Mouse (Mus musculus): ENCODE results near the gene Stk33. TPM values are rescaled to one million over a fixed set of nuclear protein-coding genes. Genes with fewer than 3 reads are reported as not detected.

Stk33 gene
- polyA plus RNA-seq, 1 experiment from 2014 or later = not detected

DNA sequence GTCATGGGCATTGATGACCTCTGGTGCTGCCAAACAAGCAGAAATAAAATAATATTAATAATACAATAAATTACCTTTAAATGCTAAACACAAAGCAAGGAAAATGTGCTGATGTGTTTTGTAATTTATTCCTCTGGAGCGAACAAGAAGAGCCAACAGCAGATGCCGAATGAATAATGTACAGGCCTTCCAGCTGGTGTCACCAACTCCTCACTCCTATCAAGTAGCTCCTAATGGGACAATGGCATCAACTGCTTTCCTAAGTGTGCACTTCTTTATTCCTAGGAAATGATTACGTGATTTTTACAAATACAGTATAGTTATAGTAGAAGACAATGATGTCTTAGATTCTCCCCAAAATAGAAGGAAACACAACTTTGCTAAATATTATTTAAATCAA is 113.2 kb downstream of the Stk33 start:
- WGBS (ENCODE audit: insufficient replicate concordance) = 56% methylated on average over 3 of the region's 3 CpGs
- H3K36me3 ChIP-seq (ENCODE audit: control insufficient read depth, insufficient read depth) = no peaks in the 10 kb centered on the region
- H3K27ac ChIP-seq (ENCODE audit: low read length) = no peak overlapping the region
- ATAC-seq (ENCODE audit: low read depth) = no peak
- no peak overlapping the region for H3K4me3 ChIP-seq (ENCODE audit: low read depth, low read length)
- H3K4me2 ChIP-seq (ENCODE audit: low read depth, low read length) = no peak overlapping the region
- H3K9ac ChIP-seq (ENCODE audit: low read depth, low read length) = no peak overlapping the region
- no peaks in the 10 kb centered on the region for H3K9me3 ChIP-seq (replicated peaks; ENCODE audit: control insufficient read depth, low read length)
- no peaks in the 10 kb centered on the region for H3K4me1 ChIP-seq (ENCODE audit: control insufficient read depth, low read depth, low read length)
- no peaks in the 10 kb centered on the region for H3K27me3 ChIP-seq (ENCODE audit: control insufficient read depth, insufficient read depth, low read depth, low read length)

DNA sequence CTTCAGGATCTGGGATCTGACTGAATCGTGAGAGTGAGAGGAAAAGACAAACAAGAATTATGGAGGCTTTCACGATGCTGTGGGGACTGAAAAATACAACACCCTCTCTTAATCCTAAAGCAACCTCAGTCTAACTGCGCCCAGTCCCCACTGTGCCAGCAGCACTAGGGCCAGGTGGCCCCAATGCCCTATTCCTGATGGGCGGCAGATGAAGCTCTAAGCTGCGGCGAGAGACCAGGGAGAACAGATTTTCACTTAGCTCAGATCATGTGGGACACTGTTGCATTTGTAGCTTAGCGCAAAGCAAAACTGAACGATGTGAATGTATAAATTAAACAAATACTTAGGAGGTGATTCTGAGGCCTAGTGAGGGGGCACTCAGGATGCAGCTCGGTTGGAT is 113.7 kb downstream of the Stk33 start:
- H3K9me3 ChIP-seq (replicated peaks; ENCODE audit: control insufficient read depth, low read length) = no peaks in the 10 kb centered on the region
- no peak for ATAC-seq (ENCODE audit: low read depth)
- H3K27ac ChIP-seq (ENCODE audit: low read length) = no peak overlapping the region
- WGBS (ENCODE audit: insufficient replicate concordance) = 65% methylated on average over 9 of the region's 9 CpGs
- H3K27me3 ChIP-seq (ENCODE audit: control insufficient read depth, insufficient read depth, low read depth, low read length) = no peaks in the 10 kb centered on the region
- H3K9ac ChIP-seq (ENCODE audit: low read depth, low read length) = no peak overlapping the region
- no peaks in the 10 kb centered on the region for H3K36me3 ChIP-seq (ENCODE audit: control insufficient read depth, insufficient read depth)
- H3K4me2 ChIP-seq (ENCODE audit: low read depth, low read length) = no peak overlapping the region
- H3K4me1 ChIP-seq (ENCODE audit: control insufficient read depth, low read depth, low read length) = no peaks in the 10 kb centered on the region
- H3K4me3 ChIP-seq (ENCODE audit: low read depth, low read length) = no peak overlapping the region

GRCm38 (mm10) chr7:109309506-109309905 is 129.4 kb downstream of the Stk33 start:
- WGBS (ENCODE audit: insufficient replicate concordance) = 60% methylated on average over 2 of the region's 2 CpGs
- Histone ChIP-seq H3K4me2 (ENCODE audit: low read depth, low read length) (no peak overlapping the region), H3K36me3 (ENCODE audit: control insufficient read depth, insufficient read depth) (no peaks in the 10 kb centered on the region), H3K27ac (ENCODE audit: low read length) (no peak overlapping the region), H3K4me1 (ENCODE audit: control insufficient read depth, low read depth, low read length) (no peaks in the 10 kb centered on the region), H3K4me3 (ENCODE audit: low read depth, low read length) (no peak overlapping the region), H3K9ac (ENCODE audit: low read depth, low read length) (no peak overlapping the region), H3K27me3 (ENCODE audit: control insufficient read depth, insufficient read depth, low read depth, low read length) (no peaks in the 10 kb centered on the region), H3K9me3 (replicated peaks; ENCODE audit: control insufficient read depth, low read length) (no peaks in the 10 kb centered on the region)
- no peak for ATAC-seq (ENCODE audit: low read depth)

DNA sequence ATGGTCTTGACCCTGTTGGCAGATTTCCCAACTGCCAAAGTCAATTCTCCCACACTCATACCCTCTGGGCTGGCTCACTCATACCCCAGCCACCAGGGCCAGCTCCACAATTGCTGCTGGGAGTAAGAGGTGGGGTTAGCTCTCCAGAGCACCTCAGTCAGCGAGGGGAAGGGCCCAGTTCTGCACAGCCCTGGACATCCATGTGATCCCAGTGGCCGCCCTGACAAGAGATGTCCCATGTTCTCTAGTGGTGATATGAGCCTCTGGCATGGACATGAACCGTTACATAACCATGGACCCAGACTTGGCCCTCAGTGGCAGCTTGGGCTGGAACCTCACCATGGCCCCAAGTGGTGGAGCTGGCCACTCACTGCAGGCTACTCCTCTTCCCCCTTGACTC is 143.1 kb downstream of the Stk33 start:
- no peak overlapping the region for H3K4me2 ChIP-seq (ENCODE audit: low read depth, low read length)
- no peak overlapping the region for H3K27ac ChIP-seq (ENCODE audit: low read length)
- no peak overlapping the region for H3K4me3 ChIP-seq (ENCODE audit: low read depth, low read length)
- H3K9ac ChIP-seq (ENCODE audit: low read depth, low read length) = no peak overlapping the region
- no peaks in the 10 kb centered on the region for H3K9me3 ChIP-seq (replicated peaks; ENCODE audit: control insufficient read depth, low read length)
- H3K36me3 ChIP-seq (ENCODE audit: control insufficient read depth, insufficient read depth) = no peaks in the 10 kb centered on the region
- no peak for ATAC-seq (ENCODE audit: low read depth)
- H3K27me3 ChIP-seq (ENCODE audit: control insufficient read depth, insufficient read depth, low read depth, low read length) = no peaks in the 10 kb centered on the region
- 49% methylated on average over 3 of the region's 3 CpGs for WGBS (ENCODE audit: insufficient replicate concordance)
- H3K4me1 ChIP-seq (ENCODE audit: control insufficient read depth, low read depth, low read length) = no peaks in the 10 kb centered on the region

GRCm38 (mm10) chr7:109295351-109295750 is 143.5 kb downstream of the Stk33 start:
- Histone ChIP-seq H3K9ac (ENCODE audit: low read depth, low read length) (no peak overlapping the region), H3K27ac (ENCODE audit: low read length) (no peak overlapping the region), H3K36me3 (ENCODE audit: control insufficient read depth, insufficient read depth) (no peaks in the 10 kb centered on the region), H3K4me1 (ENCODE audit: control insufficient read depth, low read depth, low read length) (no peaks in the 10 kb centered on the region), H3K4me2 (ENCODE audit: low read depth, low read length) (no peak overlapping the region), H3K9me3 (replicated peaks; ENCODE audit: control insufficient read depth, low read length) (no peaks in the 10 kb centered on the region), H3K27me3 (ENCODE audit: control insufficient read depth, insufficient read depth, low read depth, low read length) (no peaks in the 10 kb centered on the region), H3K4me3 (ENCODE audit: low read depth, low read length) (no peak overlapping the region)
- 73% methylated on average over 5 of the region's 5 CpGs for WGBS (ENCODE audit: insufficient replicate concordance)
- ATAC-seq (ENCODE audit: low read depth) = no peak

GRCm38 (mm10) chr7:109290501-109290900 is 148.4 kb downstream of the Stk33 start:
- Histone ChIP-seq H3K9me3 (replicated peaks; ENCODE audit: control insufficient read depth, low read length) (no peaks in the 10 kb centered on the region), H3K27ac (ENCODE audit: low read length) (no peak overlapping the region), H3K4me3 (ENCODE audit: low read depth, low read length) (no peak overlapping the region), H3K9ac (ENCODE audit: low read depth, low read length) (no peak overlapping the region), H3K4me2 (ENCODE audit: low read depth, low read length) (no peak overlapping the region), H3K27me3 (ENCODE audit: control insufficient read depth, insufficient read depth, low read depth, low read length) (no peaks in the 10 kb centered on the region), H3K36me3 (ENCODE audit: control insufficient read depth, insufficient read depth) (no peaks in the 10 kb centered on the region), H3K4me1 (ENCODE audit: control insufficient read depth, low read depth, low read length) (no peaks in the 10 kb centered on the region)
- WGBS (ENCODE audit: insufficient replicate concordance) = 27% methylated on average over 2 of the region's 2 CpGs
- no peak for ATAC-seq (ENCODE audit: low read depth)

- 50% methylated on average over 6 of the region's 6 CpGs for WGBS (ENCODE audit: insufficient replicate concordance)
- Histone ChIP-seq H3K27me3 (ENCODE audit: control insufficient read depth, insufficient read depth, low read depth, low read length) (no peaks in the 10 kb centered on the region), H3K27ac (ENCODE audit: low read length) (no peak overlapping the region), H3K9me3 (replicated peaks; ENCODE audit: control insufficient read depth, low read length) (no peaks in the 10 kb centered on the region), H3K4me3 (ENCODE audit: low read depth, low read length) (no peak overlapping the region), H3K36me3 (ENCODE audit: control insufficient read depth, insufficient read depth) (no peaks in the 10 kb centered on the region), H3K9ac (ENCODE audit: low read depth, low read length) (no peak overlapping the region), H3K4me1 (ENCODE audit: control insufficient read depth, low read depth, low read length) (no peaks in the 10 kb centered on the region), H3K4me2 (ENCODE audit: low read depth, low read length) (no peak overlapping the region)
- no peak for ATAC-seq (ENCODE audit: low read depth)
Measured at GRCm38 (mm10) chr7:109289106-109289505, 149.8 kb downstream of the Stk33 start.

DNA sequence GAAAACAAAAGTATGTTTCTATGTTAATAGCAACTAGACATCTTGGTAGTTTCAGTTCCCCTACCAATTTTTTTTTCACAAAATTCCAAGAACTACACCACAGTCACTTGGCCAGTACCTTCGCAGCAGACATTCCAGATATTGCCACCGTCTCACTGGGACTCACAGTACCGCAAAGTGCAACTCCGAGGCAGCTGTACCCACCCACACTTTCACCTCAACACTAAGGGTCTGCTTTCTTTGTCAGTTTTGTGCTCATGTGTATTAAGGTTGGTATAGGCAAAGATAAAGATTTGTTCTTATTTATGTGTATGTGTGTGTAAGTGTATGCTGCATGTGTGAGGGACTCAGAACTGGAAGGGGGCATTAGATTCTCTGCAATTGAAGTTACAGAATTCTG is 156.8 kb downstream of the Stk33 start:
- Histone ChIP-seq H3K36me3 (ENCODE audit: control insufficient read depth, insufficient read depth) (no peaks in the 10 kb centered on the region), H3K27me3 (ENCODE audit: control insufficient read depth, insufficient read depth, low read depth, low read length) (no peaks in the 10 kb centered on the region), H3K4me3 (ENCODE audit: low read depth, low read length) (no peak overlapping the region), H3K9me3 (replicated peaks; ENCODE audit: control insufficient read depth, low read length) (no peaks in the 10 kb centered on the region), H3K4me2 (ENCODE audit: low read depth, low read length) (no peak overlapping the region), H3K27ac (ENCODE audit: low read length) (no peak overlapping the region), H3K4me1 (ENCODE audit: control insufficient read depth, low read depth, low read length) (no peaks in the 10 kb centered on the region), H3K9ac (ENCODE audit: low read depth, low read length) (no peak overlapping the region)
- ATAC-seq (ENCODE audit: low read depth) = no peak
- 85% methylated on average over 4 of the region's 4 CpGs for WGBS (ENCODE audit: insufficient replicate concordance)

- 31% methylated on average over 3 of the region's 3 CpGs for WGBS (ENCODE audit: insufficient replicate concordance)
- Histone ChIP-seq H3K36me3 (ENCODE audit: control insufficient read depth, insufficient read depth) (no peaks in the 10 kb centered on the region), H3K27ac (ENCODE audit: low read length) (no peak overlapping the region), H3K9ac (ENCODE audit: low read depth, low read length) (no peak overlapping the region), H3K9me3 (replicated peaks; ENCODE audit: control insufficient read depth, low read length) (no peaks in the 10 kb centered on the region), H3K4me1 (ENCODE audit: control insufficient read depth, low read depth, low read length) (no peaks in the 10 kb centered on the region), H3K4me3 (ENCODE audit: low read depth, low read length) (no peak overlapping the region), H3K27me3 (ENCODE audit: control insufficient read depth, insufficient read depth, low read depth, low read length) (no peaks in the 10 kb centered on the region), H3K4me2 (ENCODE audit: low read depth, low read length) (no peak overlapping the region)
- ATAC-seq (ENCODE audit: low read depth) = no peak
Measured at GRCm38 (mm10) chr7:109276622-109277021, 162.3 kb downstream of the Stk33 start.

- Histone ChIP-seq H3K4me2 (ENCODE audit: low read depth, low read length) (no peak overlapping the region), H3K27me3 (ENCODE audit: control insufficient read depth, insufficient read depth, low read depth, low read length) (no peaks in the 10 kb centered on the region), H3K9me3 (replicated peaks; ENCODE audit: control insufficient read depth, low read length) (no peaks in the 10 kb centered on the region), H3K27ac (ENCODE audit: low read length) (no peak overlapping the region), H3K4me3 (ENCODE audit: low read depth, low read length) (no peak overlapping the region), H3K9ac (ENCODE audit: low read depth, low read length) (no peak overlapping the region), H3K36me3 (ENCODE audit: control insufficient read depth, insufficient read depth) (no peaks in the 10 kb centered on the region), H3K4me1 (ENCODE audit: control insufficient read depth, low read depth, low read length) (no peaks in the 10 kb centered on the region)
- ATAC-seq (ENCODE audit: low read depth) = no peak
- WGBS (ENCODE audit: insufficient replicate concordance) = 46% methylated on average over 4 of the region's 4 CpGs
Measured at GRCm38 (mm10) chr7:109275901-109276300, 163.0 kb downstream of the Stk33 start.

Measured in liver, embryonic 16.5 days (tissue).